Mouse (Mus musculus): Measurements from ENCODE around the gene Ggt5. TPM values are rescaled to one million over a fixed set of nuclear protein-coding genes. Genes with fewer than 3 reads are reported as not detected.

The Ggt5 gene
- 2.5 and 3.0 TPM in 2 replicates for polyA plus RNA-seq (2015; fragmentation: Nextera tagmentation; extraction: Ambion mirVana)

DNA sequence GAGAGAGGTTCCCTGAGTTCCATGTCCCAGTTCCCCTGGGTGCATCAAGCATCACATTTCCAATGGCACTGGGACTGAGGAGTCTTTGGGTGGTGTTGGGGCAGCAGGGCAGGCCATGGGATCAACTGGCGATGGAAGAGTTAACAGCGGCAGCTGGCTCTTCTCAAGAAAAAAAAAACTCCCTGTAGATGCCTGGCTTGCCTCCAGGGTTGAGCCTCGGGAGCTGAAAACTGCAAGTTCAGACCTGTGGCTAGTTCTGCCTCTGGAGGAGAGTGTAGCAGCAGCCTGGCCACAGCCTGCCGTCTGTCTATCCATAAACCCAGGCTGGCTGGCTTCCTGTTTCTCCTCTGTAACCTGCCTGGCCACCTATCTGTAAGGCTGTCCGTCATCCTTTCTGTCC, at the start of gene Ggt5:
Gene Ggt5, plus strand, starts transcription at position 212 of the 400 bp plus-strand sequence.
- ATAC-seq (replicated peaks), result no peak
- Histone ChIP-seq H3K4me2 (replicated peaks) (no peak within 1 kb of the TSS), H3K27ac (replicated peaks) (no peak within 1 kb of the TSS), H3K36me3 (no peaks in the 10 kb centered on the region), H3K27me3 (no peaks in the 10 kb centered on the region), H3K4me1 (peaks cover 14% of the 10 kb centered on the region), H3K9ac (replicated peaks) (no peak within 1 kb of the TSS), H3K4me3 (no peak within 1 kb of the TSS), H3K9me3 (no peaks in the 10 kb centered on the region)
- WGBS, result 32% methylated on average over 5 of the region's 5 CpGs

GRCm38 (mm10) chr10:75547901-75548300, 41.2 kb upstream of the Ggt5 start:
- Histone ChIP-seq H3K9me3 (peaks cover 6% of the 10 kb centered on the region; the same call in 1 of the 2 replicates), H3K4me1 (peaks cover 12% of the 10 kb centered on the region), H3K36me3 (peaks cover under 1% of the 10 kb centered on the region; the same call in 1 of the 2 replicates), H3K4me2 (replicated peaks) (no peak overlapping the region), H3K4me3 (no peak overlapping the region), H3K9ac (replicated peaks) (no peak overlapping the region), H3K27me3 (no peaks in the 10 kb centered on the region), H3K27ac (replicated peaks) (no peak overlapping the region)
- WGBS, result 75% methylated on average over 7 of the region's 7 CpGs
- ATAC-seq (replicated peaks), result no peak

GRCm38 (mm10) chr10:75548486-75548885, 40.7 kb upstream of the Ggt5 start:
- 44% methylated on average over 14 of the region's 14 CpGs for WGBS

DNA sequence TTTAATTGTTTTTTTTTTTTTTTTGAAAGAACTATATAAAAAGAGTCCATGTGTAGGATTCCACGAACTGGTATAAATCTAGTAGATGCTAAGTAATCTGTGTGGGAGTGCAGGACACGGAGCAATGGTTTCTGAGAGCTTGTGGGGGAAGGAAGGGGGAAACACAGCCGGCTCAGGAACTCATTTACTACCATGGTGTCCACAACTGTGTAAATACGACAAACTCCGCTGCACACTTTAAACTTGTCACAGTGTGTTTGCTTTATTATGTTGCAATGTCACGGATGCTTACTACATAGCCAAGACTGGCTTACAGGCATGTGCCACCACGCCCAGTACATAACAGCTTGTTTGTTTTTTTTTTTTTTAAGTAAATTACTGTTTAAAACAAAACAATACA, 39.3 kb upstream of the Ggt5 start:
- H3K4me1 ChIP-seq, result peaks cover 12% of the 10 kb centered on the region
- no peak overlapping the region for H3K4me2 ChIP-seq (replicated peaks)
- peaks cover 15% of the 10 kb centered on the region for H3K36me3 ChIP-seq
- H3K27me3 ChIP-seq, result no peaks in the 10 kb centered on the region
- no peak overlapping the region for H3K4me3 ChIP-seq
- no peak overlapping the region for H3K27ac ChIP-seq (replicated peaks)
- no peak for ATAC-seq (replicated peaks)
- H3K9me3 ChIP-seq, result peaks cover 6% of the 10 kb centered on the region; the same call in 1 of the 2 replicates
- WGBS, result 82% methylated on average over 7 of the region's 7 CpGs
- H3K9ac ChIP-seq (replicated peaks), result no peak overlapping the region

More at GRCm38 (mm10) chr10:75548486-75548885, 40.7 kb upstream of the Ggt5 start:
- peaks cover 6% of the 10 kb centered on the region for H3K36me3 ChIP-seq
- H3K9me3 ChIP-seq, result peaks cover 6% of the 10 kb centered on the region; the same call in 1 of the 2 replicates
- H3K27me3 ChIP-seq, result no peaks in the 10 kb centered on the region
- H3K4me3 ChIP-seq, result no peak overlapping the region
- H3K27ac ChIP-seq (replicated peaks), result no peak overlapping the region
- H3K4me2 ChIP-seq (replicated peaks), result no peak overlapping the region
- H3K9ac ChIP-seq (replicated peaks), result no peak overlapping the region
- peaks cover 12% of the 10 kb centered on the region for H3K4me1 ChIP-seq
- 0 out of 2 replicates have a peak, but pooled peaks have one; percentile 19 for ATAC-seq (replicated peaks)

DNA sequence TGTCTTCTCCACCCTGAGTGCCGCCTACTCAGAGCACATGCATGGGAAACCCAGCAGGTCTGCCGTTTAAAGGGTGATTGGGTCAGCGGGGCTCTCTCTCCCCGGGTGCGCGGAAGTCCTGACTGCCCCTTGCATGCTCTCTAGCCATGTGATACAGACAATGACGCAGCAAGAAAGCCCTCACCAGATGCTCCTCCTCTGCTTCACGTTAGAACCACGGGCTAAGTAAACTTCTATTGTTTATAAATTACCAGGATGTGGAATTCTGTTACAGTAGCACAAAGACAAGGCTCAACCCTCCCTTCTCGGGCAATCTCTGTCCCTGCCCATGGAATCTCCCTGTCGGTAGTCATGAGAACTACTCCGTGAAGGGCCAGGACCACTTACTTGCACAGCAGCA, 38.0 kb upstream of the Ggt5 start:
- 59% methylated on average over 12 of the region's 12 CpGs for WGBS
- Histone ChIP-seq H3K36me3 (peaks cover 15% of the 10 kb centered on the region), H3K27me3 (no peaks in the 10 kb centered on the region), H3K4me2 (replicated peaks) (no peak overlapping the region), H3K9ac (replicated peaks) (no peak overlapping the region), H3K9me3 (no peaks in the 10 kb centered on the region), H3K27ac (replicated peaks) (no peak overlapping the region), H3K4me1 (peaks cover 18% of the 10 kb centered on the region), H3K4me3 (no peak overlapping the region)
- no peak for ATAC-seq (replicated peaks)

DNA sequence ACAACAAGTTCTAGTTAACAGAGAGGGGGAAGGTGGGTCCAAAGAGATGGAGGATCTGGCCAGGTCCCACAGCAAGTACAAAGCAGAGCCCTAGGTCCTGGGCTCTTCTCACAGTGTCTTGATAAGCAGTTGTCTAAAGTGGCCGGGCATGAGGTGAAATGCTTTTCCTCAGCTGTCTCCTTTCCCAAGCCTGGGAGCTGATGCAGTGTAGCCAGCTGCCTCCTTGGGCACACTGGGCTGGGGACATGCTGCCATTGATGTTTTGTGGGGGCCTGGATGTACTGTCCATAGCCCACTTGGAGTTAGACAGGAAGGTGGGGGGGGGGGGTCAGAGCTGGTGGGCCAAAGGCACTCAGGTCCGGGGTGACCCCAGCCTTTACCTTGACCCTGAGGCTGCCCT, 37.0 kb upstream of the Ggt5 start:
- WGBS, result 87% methylated on average over 2 of the region's 2 CpGs
- no peak for ATAC-seq (replicated peaks)
- no peak overlapping the region for H3K9ac ChIP-seq (replicated peaks)

GRCm38 (mm10) chr10:75552701-75553450, 36.3 kb upstream of the Ggt5 start:
- Histone ChIP-seq H3K36me3 (peaks cover 15% of the 10 kb centered on the region), H3K4me2 (replicated peaks) (no peak overlapping the region), H3K9ac (replicated peaks) (no peak overlapping the region), H3K9me3 (no peaks in the 10 kb centered on the region), H3K4me3 (no peak overlapping the region), H3K27me3 (no peaks in the 10 kb centered on the region), H3K27ac (replicated peaks) (no peak overlapping the region), H3K4me1 (peaks cover 34% of the 10 kb centered on the region)
- ATAC-seq (replicated peaks), result no peak
- 80% methylated on average over 13 of the region's 13 CpGs for WGBS

More for the DNA sequence above, 37.0 kb upstream of the Ggt5 start:
- Histone ChIP-seq H3K27ac (replicated peaks) (no peak overlapping the region), H3K4me1 (peaks cover 28% of the 10 kb centered on the region), H3K27me3 (no peaks in the 10 kb centered on the region), H3K36me3 (peaks cover 15% of the 10 kb centered on the region), H3K4me3 (no peak overlapping the region), H3K4me2 (replicated peaks) (no peak overlapping the region), H3K9me3 (no peaks in the 10 kb centered on the region)

- no peak overlapping the region for H3K27ac ChIP-seq (replicated peaks)
- no peaks in the 10 kb centered on the region for H3K9me3 ChIP-seq
- H3K4me3 ChIP-seq, result no peak overlapping the region
- H3K36me3 ChIP-seq, result peaks cover 15% of the 10 kb centered on the region
- 91% methylated on average over 8 of the region's 8 CpGs for WGBS
- H3K4me1 ChIP-seq, result peaks cover 35% of the 10 kb centered on the region
- H3K4me2 ChIP-seq (replicated peaks), result no peak overlapping the region
- no peak overlapping the region for H3K9ac ChIP-seq (replicated peaks)
- H3K27me3 ChIP-seq, result no peaks in the 10 kb centered on the region
- no peak for ATAC-seq (replicated peaks)
These were observed 35.0 kb upstream of the Ggt5 start for GRCm38 (mm10) chr10:75554090-75554489.

- no peak for ATAC-seq (replicated peaks)
- peaks cover 44% of the 10 kb centered on the region for H3K4me1 ChIP-seq
- no peak overlapping the region for H3K4me2 ChIP-seq (replicated peaks)
- no peaks in the 10 kb centered on the region for H3K9me3 ChIP-seq
- H3K4me3 ChIP-seq, result no peak overlapping the region
- 58% methylated on average over 6 of the region's 6 CpGs for WGBS
- H3K27me3 ChIP-seq, result no peaks in the 10 kb centered on the region
- H3K36me3 ChIP-seq, result peaks cover 15% of the 10 kb centered on the region
- no peak overlapping the region for H3K9ac ChIP-seq (replicated peaks)
- H3K27ac ChIP-seq (replicated peaks), result peak overlapping the region; percentile 71
These were observed 33.6 kb upstream of the Ggt5 start for GRCm38 (mm10) chr10:75555557-75555956.

DNA sequence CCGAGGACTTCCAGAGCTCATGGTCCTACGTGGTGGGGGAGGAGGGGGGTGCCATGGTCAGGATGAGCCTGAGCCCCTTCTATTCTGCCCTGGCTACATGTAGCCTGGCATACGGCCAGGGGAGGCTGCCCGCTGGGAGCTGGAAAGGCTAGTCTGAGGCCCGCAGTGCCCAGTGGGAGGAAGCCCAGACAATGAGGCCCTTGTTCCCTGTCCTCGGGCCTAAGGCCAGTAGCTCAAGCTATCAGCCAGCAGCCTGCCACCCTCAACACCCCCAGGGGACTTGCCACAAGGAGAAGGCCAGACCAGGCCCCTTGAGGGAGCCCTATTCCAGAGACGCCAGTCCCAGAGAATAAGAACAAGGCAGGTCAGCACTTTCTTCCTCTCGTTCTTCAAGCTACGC, 33.1 kb upstream of the Ggt5 start:
- H3K4me1 ChIP-seq, result peaks cover 48% of the 10 kb centered on the region
- no peaks in the 10 kb centered on the region for H3K9me3 ChIP-seq
- H3K36me3 ChIP-seq, result peaks cover 15% of the 10 kb centered on the region
- H3K27me3 ChIP-seq, result no peaks in the 10 kb centered on the region
- no peak overlapping the region for H3K4me2 ChIP-seq (replicated peaks)
- H3K9ac ChIP-seq (replicated peaks), result no peak overlapping the region
- 9% methylated on average over 9 of the region's 9 CpGs for WGBS
- no peak overlapping the region for H3K4me3 ChIP-seq
- peak; percentile 55 for ATAC-seq (replicated peaks)
- H3K27ac ChIP-seq (replicated peaks), result peak overlapping the region; percentile 71

DNA sequence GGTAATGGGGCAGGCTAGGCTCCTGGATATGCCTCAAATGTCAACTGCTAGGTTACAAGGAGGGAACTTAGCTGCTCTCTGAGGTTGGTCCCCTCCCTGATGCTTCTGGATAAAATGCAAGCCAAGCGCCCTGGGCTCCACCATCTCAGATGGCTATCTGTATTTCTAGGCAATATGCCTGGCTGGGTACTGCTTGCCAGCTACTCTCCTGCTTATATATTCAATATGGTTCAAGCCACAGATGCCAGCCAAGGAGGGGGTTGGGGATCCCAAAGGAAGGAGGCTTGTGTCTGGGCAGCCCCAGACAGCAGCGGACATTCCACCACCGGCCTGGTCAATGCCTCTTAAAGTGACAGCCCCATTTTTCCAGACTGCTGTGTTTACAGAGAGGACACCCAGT, 30.6 kb upstream of the Ggt5 start:
- peaks cover 9% of the 10 kb centered on the region for H3K36me3 ChIP-seq
- peak overlapping the region; percentile 80 for H3K4me3 ChIP-seq
- 13% methylated on average over 3 of the region's 3 CpGs for WGBS
- peak overlapping the region; percentile 36; the same call in 1 of the 2 replicates for H3K9ac ChIP-seq (replicated peaks)
- peak overlapping the region; percentile 91 for H3K27ac ChIP-seq (replicated peaks)
- no peaks in the 10 kb centered on the region for H3K9me3 ChIP-seq
- ATAC-seq (replicated peaks), result peak; percentile 53
- peak overlapping the region; percentile 97 for H3K4me2 ChIP-seq (replicated peaks)
- H3K27me3 ChIP-seq, result no peaks in the 10 kb centered on the region
- peaks cover 49% of the 10 kb centered on the region for H3K4me1 ChIP-seq

DNA sequence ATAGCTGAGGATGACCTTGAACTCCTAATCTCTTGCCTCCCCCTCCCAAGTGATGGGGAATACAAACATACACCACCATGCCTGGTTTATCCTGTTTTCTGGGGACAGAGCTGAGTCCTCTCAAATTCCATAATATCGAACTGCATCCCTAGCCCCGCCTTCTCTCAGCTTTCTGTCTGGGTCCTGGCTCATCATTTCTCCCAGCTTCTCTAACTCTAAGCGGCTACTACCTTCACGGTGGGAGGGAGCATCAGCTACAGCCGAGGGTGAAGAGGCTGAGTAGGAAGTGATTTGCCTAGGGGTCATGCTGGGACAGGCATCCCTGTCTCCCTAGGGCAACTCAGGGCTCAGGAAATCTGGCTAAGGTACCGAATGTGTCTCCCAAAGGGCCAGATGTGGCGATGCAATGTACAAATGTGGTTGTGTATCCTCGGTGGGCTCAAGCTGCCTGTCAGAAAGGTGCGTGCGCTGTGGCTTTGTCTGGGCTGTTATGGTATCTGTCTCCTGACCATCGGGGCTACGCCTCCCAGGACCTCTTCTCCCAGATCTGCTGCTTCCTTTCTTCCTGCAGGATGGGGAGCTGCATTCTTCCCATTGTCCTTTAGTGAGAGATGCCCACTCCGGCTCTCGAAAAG, 30.0 kb upstream of the Ggt5 start:
- no peaks in the 10 kb centered on the region for H3K9me3 ChIP-seq
- 0 out of 2 replicates have a peak, but pooled peaks cover 2% of the 10 kb centered on the region for H3K36me3 ChIP-seq
- H3K4me2 ChIP-seq (replicated peaks), result peak overlapping the region; percentile 97
- WGBS, result 3% methylated on average over 14 of the region's 14 CpGs
- H3K27me3 ChIP-seq, result no peaks in the 10 kb centered on the region
- peak overlapping the region; percentile 91 for H3K27ac ChIP-seq (replicated peaks)
- peak overlapping the region; percentile 94 for H3K9ac ChIP-seq (replicated peaks)
- peaks cover 49% of the 10 kb centered on the region for H3K4me1 ChIP-seq
- peak overlapping the region; percentile 80 for H3K4me3 ChIP-seq
- peak; percentile 3 for ATAC-seq (replicated peaks)

All from forebrain, embryonic 15.5 days (tissue).